Mouse (Mus musculus) ES-E14 (cell line): ENCODE data around the gene Ntm. TPM values are rescaled to one million over a fixed set of nuclear protein-coding genes. Genes with fewer than 3 reads are reported as not detected.

Experiments used
- DNase-seq: peaks from one replicate; pipeline ENCODE4 v3.0.0-alpha.2; 2013; ENCODE audit warnings: low read depth, low spot score
- H3K27ac ChIP-seq: 2 replicates; pipeline ENCODE4 v1.5.1; 2012; ENCODE audit warnings: low read depth, mild to moderate bottlenecking, low read length, moderate library complexity, mixed read lengths; ENCODE audit not compliant: poor library complexity, insufficient read depth, severe bottlenecking
- H3K36me3 ChIP-seq: 2 replicates; pipeline ENCODE4 v1.6.1; 2012; ENCODE audit warnings: mild to moderate bottlenecking, low read length, moderate library complexity, mixed read lengths; ENCODE audit not compliant: control insufficient read depth, poor library complexity, insufficient read depth, severe bottlenecking
- H3K4me1 ChIP-seq, 2 experiments: fragments of 150-350 bp in 1 of 2; sonication (generic) in 1 of 2; 2 replicates each; pipeline ENCODE4 v1.6.1; 2012; ENCODE audit warnings: low read length in 2 of 2, mild to moderate bottlenecking in 1 of 2, mixed read lengths in 1 of 2; ENCODE audit not compliant: control insufficient read depth in 2 of 2, insufficient read depth in 2 of 2, poor library complexity in 1 of 2
- H3K4me3 ChIP-seq, 2 experiments: fragments of 150-350 bp in 1 of 2; sonication (generic) in 1 of 2; 2 replicates each; pipeline ENCODE4 v1.5.1; 2012; ENCODE audit warnings: low read length in 2 of 2, low read depth in 1 of 2, mild to moderate bottlenecking in 1 of 2, mixed read lengths in 1 of 2; ENCODE audit not compliant: insufficient read depth in 1 of 2, poor library complexity in 1 of 2, severe bottlenecking in 1 of 2
- H3K9ac ChIP-seq: 2 replicates; pipeline ENCODE4 v1.6.1; 2012; ENCODE audit warnings: low read depth, mild to moderate bottlenecking, low read length, mixed read lengths; ENCODE audit not compliant: poor library complexity, insufficient read depth, severe bottlenecking
- H3K9me3 ChIP-seq: fragments of 150-350 bp; sonication (generic); 2 replicates; pipeline ENCODE4 v1.6.1; 2012; ENCODE audit warnings: low read depth, mild to moderate bottlenecking, low read length; ENCODE audit not compliant: control insufficient read depth, insufficient read depth
- CHD2 ChIP-seq: IDR thresholded peaks from 2 replicates; pipeline ENCODE4 v1.6.1; 2014; ENCODE audit warnings: mild to moderate bottlenecking, low read depth, low read length, inconsistent platforms
- HCFC1 ChIP-seq: IDR thresholded peaks from 2 replicates; pipeline ENCODE4 v1.6.1; 2012; ENCODE audit warnings: low read length, inconsistent platforms, borderline replicate concordance; ENCODE audit not compliant: insufficient read depth
- MAFK ChIP-seq: IDR thresholded peaks from 2 replicates; pipeline ENCODE4 v1.6.1; 2014; ENCODE audit warnings: mild to moderate bottlenecking, low read depth, low read length, inconsistent platforms; ENCODE audit not compliant: insufficient read depth
- ZC3H11A ChIP-seq: IDR thresholded peaks from 2 replicates; pipeline ENCODE4 v1.6.1; 2012; ENCODE audit warnings: low read depth, mild to moderate bottlenecking, inconsistent platforms, low read length, borderline replicate concordance
- ZNF384 ChIP-seq: IDR thresholded peaks from 2 replicates; pipeline ENCODE4 v1.6.1; 2012; ENCODE audit warnings: low read depth, low read length, inconsistent platforms
- in situ Hi-C, 2 experiments: fragments of 600-800 bp; cut with MboI; formaldehyde crosslinking; loops; one replicate each; pipeline ENCODE4 v1.15.1; 2025; ENCODE audit warnings: low sequenced_read_pairs in 2 of 2, inconsistent platforms in 1 of 2; ENCODE audit not compliant: unreplicated experiment in 2 of 2
- total RNA-seq: library from RNA; depleted of rRNA; stranded (reverse); fragments of 300-350 nt; gene quantifications from 2 replicates; pipeline ENCODE4 v1.2.3, GENCODE M21; 2012

The Ntm gene
- total RNA-seq, 1 experiment: 0.67 TPM

DNA sequence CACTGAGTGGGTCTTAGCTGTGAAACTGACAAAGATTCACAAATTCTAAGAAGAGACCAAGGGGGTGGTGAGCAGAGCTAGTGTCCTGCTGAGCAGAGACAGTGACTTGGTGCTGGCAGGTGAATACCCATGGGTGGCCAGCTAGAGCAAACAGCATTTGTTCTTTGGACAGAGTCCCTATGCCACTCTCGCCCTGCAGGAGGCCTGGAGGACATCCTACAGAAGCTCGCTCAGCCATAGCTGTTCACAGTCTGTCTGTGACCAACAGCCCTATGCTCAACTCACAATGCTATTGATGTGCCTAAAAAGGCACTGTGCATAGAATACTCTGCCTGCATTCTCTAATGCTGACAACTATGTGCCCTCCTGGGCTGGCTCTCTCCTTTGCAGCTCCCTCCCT, 888.4 kb downstream of the Ntm start:
- TF ChIP-seq MAFK: no peak
- TF ChIP-seq HCFC1: no peak
- no peak for TF ChIP-seq ZNF384
- no peak for TF ChIP-seq ZC3H11A
- no peak for TF ChIP-seq CHD2
- H3K4me3 ChIP-seq: no peak overlapping the region
- no peak overlapping the region for H3K9ac ChIP-seq
- no peak for DNase-seq
- no peaks in the 10 kb centered on the region for H3K4me1 ChIP-seq
- H3K27ac ChIP-seq: no peak overlapping the region
- no peaks in the 10 kb centered on the region for H3K36me3 ChIP-seq
- H3K9me3 ChIP-seq: no peaks in the 10 kb centered on the region
- in situ Hi-C loops: no loop called here

DNA sequence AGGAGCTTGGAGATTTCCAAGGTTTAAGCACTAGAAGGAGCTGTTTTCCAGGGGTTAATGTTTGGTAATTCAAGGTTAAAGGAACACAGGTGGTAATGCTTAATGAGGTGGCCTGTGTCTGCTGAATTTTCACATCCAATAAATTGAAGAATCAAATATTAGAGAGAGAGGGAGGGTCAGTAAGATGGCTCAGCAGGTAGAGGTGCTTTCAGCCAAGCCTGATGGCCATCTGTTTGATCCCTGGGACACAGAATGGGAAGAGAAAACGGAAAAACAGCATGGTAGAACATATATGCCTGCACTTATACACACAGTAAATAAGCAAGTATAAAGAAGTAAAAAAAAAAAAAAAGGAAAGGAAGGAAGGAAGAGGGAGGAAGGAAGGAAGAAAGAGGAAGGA, 890.9 kb downstream of the Ntm start:
- no peak overlapping the region for H3K9ac ChIP-seq
- DNase-seq: no peak
- no peaks in the 10 kb centered on the region for H3K9me3 ChIP-seq
- TF ChIP-seq HCFC1 (no peak), CHD2 (no peak), MAFK (no peak), ZC3H11A (no peak), ZNF384 (no peak)
- H3K27ac ChIP-seq: no peak overlapping the region
- H3K4me1 ChIP-seq: no peaks in the 10 kb centered on the region
- no peaks in the 10 kb centered on the region for H3K36me3 ChIP-seq
- in situ Hi-C loops: no loop called here
- no peak overlapping the region for H3K4me3 ChIP-seq

GRCm38 (mm10) chr9:29067572-29067971, 895.4 kb downstream of the Ntm start:
- in situ Hi-C loops: no loop called here
- DNase-seq: no peak
- no peak for TF ChIP-seq ZC3H11A
- TF ChIP-seq ZNF384: no peak
- TF ChIP-seq HCFC1: no peak
- TF ChIP-seq MAFK: no peak
- TF ChIP-seq CHD2: no peak

DNA sequence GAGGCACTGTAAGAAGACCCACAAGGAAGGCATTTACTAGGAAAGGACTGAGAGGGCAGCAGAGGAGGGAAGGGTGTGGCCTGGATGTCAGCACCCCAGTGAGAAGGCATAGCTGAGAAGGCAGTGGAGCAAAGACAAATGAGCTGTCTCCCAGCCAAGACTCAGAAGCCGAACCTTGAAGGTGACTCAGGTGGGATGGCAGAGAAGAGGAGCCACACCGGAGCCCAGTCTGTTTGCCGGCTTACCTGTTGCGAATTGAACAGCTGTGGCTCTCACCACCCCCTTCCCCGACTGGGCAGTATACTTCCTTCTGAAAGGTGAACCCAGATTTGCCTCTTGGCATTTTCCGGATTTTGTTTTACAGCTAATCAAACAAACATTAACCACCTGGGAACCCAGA, 902.6 kb downstream of the Ntm start:
- in situ Hi-C loops: no loop called here
- TF ChIP-seq MAFK (no peak), CHD2 (no peak), HCFC1 (no peak), ZC3H11A (no peak), ZNF384 (no peak)
- no peaks in the 10 kb centered on the region for H3K36me3 ChIP-seq
- H3K27ac ChIP-seq: no peak overlapping the region
- no peaks in the 10 kb centered on the region for H3K4me1 ChIP-seq
- H3K4me3 ChIP-seq: no peak overlapping the region
- no peak overlapping the region for H3K9ac ChIP-seq
- H3K9me3 ChIP-seq: no peaks in the 10 kb centered on the region
- no peak for DNase-seq

More at GRCm38 (mm10) chr9:29067572-29067971, 895.4 kb downstream of the Ntm start:
- Histone ChIP-seq H3K27ac (no peak overlapping the region), H3K4me1 (no peaks in the 10 kb centered on the region), H3K4me3 (no peak overlapping the region), H3K9ac (no peak overlapping the region), H3K9me3 (no peaks in the 10 kb centered on the region), H3K36me3 (no peaks in the 10 kb centered on the region)

- H3K27ac ChIP-seq: no peak overlapping the region
- H3K4me1 ChIP-seq: no peaks in the 10 kb centered on the region
- H3K36me3 ChIP-seq: no peaks in the 10 kb centered on the region
- in situ Hi-C loops: no loop called here
- H3K9me3 ChIP-seq: no peaks in the 10 kb centered on the region
- no peak for TF ChIP-seq MAFK
- TF ChIP-seq ZC3H11A: no peak
- no peak for TF ChIP-seq HCFC1
- no peak for TF ChIP-seq CHD2
- TF ChIP-seq ZNF384: no peak
- H3K9ac ChIP-seq: no peak overlapping the region
- DNase-seq: no peak
- no peak overlapping the region for H3K4me3 ChIP-seq
Measured at GRCm38 (mm10) chr9:29058811-29059210, 904.1 kb downstream of the Ntm start.
